Mouse (Mus musculus): Measurements from ENCODE around the gene C1qa. TPM values are rescaled to one million over a fixed set of nuclear protein-coding genes. Genes with fewer than 3 reads are reported as not detected.

C1qa gene
- polyA plus RNA-seq, 1 experiment from 2014 or later, result 19.6 TPM

GRCm38 (mm10) chr4:136878171-136878570 is 20.4 kb downstream of the C1qa start:
- Histone ChIP-seq H3K27me3 (ENCODE audit: control insufficient read depth, insufficient read depth, low read length) (no peaks in the 10 kb centered on the region), H3K4me2 (ENCODE audit: low read depth, low read length) (no peak overlapping the region), H3K9ac (replicated peaks; ENCODE audit: low read depth, low read length) (no peak overlapping the region), H3K36me3 (ENCODE audit: control insufficient read depth, insufficient read depth, low read length) (no peaks in the 10 kb centered on the region), H3K4me1 (ENCODE audit: control insufficient read depth, insufficient read depth, low read length) (no peaks in the 10 kb centered on the region), H3K27ac (ENCODE audit: low read depth, low read length) (no peak overlapping the region), H3K9me3 (ENCODE audit: control insufficient read depth, low read length) (no peaks in the 10 kb centered on the region), H3K4me3 (ENCODE audit: low read depth, low read length) (no peak overlapping the region)
- WGBS, result 54% methylated on average over 8 of the region's 8 CpGs
- no peak for ATAC-seq (ENCODE audit: low read depth)

DNA sequence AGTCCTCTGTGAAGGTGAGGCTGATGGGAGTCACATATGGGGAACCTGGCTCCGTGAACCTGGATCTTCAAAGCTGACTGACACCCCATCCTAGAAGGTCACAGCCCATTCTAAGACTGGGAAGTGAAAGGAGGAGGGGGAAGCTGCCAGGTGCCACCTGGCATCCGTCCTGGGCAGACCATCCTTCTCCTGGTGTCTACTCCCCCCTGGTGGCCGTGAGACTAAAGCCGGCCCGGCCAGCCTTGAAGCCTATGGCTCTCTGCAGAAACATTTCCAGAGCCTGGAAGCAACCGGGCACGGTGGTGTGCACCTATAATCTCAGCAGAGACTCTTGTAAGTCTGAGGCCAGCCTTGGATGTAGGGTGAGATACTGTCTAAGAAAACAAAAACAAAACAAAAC is 21.6 kb downstream of the C1qa start:
- H3K4me1 ChIP-seq (ENCODE audit: control insufficient read depth, insufficient read depth, low read length), result no peaks in the 10 kb centered on the region
- H3K4me2 ChIP-seq (ENCODE audit: low read depth, low read length), result no peak overlapping the region
- H3K9ac ChIP-seq (replicated peaks; ENCODE audit: low read depth, low read length), result no peak overlapping the region
- no peaks in the 10 kb centered on the region for H3K27me3 ChIP-seq (ENCODE audit: control insufficient read depth, insufficient read depth, low read length)
- H3K4me3 ChIP-seq (ENCODE audit: low read depth, low read length), result no peak overlapping the region
- no peaks in the 10 kb centered on the region for H3K36me3 ChIP-seq (ENCODE audit: control insufficient read depth, insufficient read depth, low read length)
- no peak; the same call in 1 of the 2 replicates for ATAC-seq (ENCODE audit: low read depth)
- H3K27ac ChIP-seq (ENCODE audit: low read depth, low read length), result no peak overlapping the region
- H3K9me3 ChIP-seq (ENCODE audit: control insufficient read depth, low read length), result no peaks in the 10 kb centered on the region
- 25% methylated on average over 7 of the region's 7 CpGs for WGBS

GRCm38 (mm10) chr4:136875012-136875411 is 23.6 kb downstream of the C1qa start:
- Histone ChIP-seq H3K27ac (ENCODE audit: low read depth, low read length) (no peak overlapping the region), H3K9me3 (ENCODE audit: control insufficient read depth, low read length) (no peaks in the 10 kb centered on the region), H3K27me3 (ENCODE audit: control insufficient read depth, insufficient read depth, low read length) (no peaks in the 10 kb centered on the region), H3K4me1 (ENCODE audit: control insufficient read depth, insufficient read depth, low read length) (no peaks in the 10 kb centered on the region), H3K9ac (replicated peaks; ENCODE audit: low read depth, low read length) (no peak overlapping the region), H3K4me3 (ENCODE audit: low read depth, low read length) (no peak overlapping the region), H3K36me3 (ENCODE audit: control insufficient read depth, insufficient read depth, low read length) (no peaks in the 10 kb centered on the region), H3K4me2 (ENCODE audit: low read depth, low read length) (no peak overlapping the region)
- 87% methylated on average over 14 of the region's 14 CpGs for WGBS
- no peak for ATAC-seq (ENCODE audit: low read depth)

DNA sequence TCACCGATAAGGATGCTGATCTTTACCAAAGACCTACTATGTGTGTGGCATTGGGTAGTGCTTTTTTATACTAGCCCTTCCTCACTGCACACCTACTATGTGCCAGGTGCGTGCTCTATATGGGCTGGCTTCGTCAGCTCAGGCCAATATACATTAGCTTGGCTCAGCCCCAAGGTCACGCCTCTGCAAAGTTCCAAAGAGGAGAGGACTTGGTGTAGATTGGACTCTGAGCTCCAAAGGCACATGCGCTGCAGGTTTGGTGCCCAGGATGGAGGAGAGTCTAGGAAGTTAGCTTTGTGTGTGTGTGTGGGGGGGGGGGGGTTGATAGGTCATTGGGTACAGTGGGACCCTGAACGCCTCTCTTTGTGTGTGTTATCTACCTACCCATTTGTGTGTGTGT is 30.2 kb downstream of the C1qa start:
- Histone ChIP-seq H3K4me3 (ENCODE audit: low read depth, low read length) (no peak overlapping the region), H3K9me3 (ENCODE audit: control insufficient read depth, low read length) (no peaks in the 10 kb centered on the region), H3K36me3 (ENCODE audit: control insufficient read depth, insufficient read depth, low read length) (no peaks in the 10 kb centered on the region), H3K9ac (replicated peaks; ENCODE audit: low read depth, low read length) (no peak overlapping the region), H3K27ac (ENCODE audit: low read depth, low read length) (no peak overlapping the region; the same call in 1 of the 2 replicates), H3K4me2 (ENCODE audit: low read depth, low read length) (no peak overlapping the region), H3K4me1 (ENCODE audit: control insufficient read depth, insufficient read depth, low read length) (peaks cover 10% of the 10 kb centered on the region; the same call in 1 of the 2 replicates), H3K27me3 (ENCODE audit: control insufficient read depth, insufficient read depth, low read length) (no peaks in the 10 kb centered on the region)
- ATAC-seq (ENCODE audit: low read depth), result no peak
- WGBS, result 77% methylated on average over 6 of the region's 6 CpGs

DNA sequence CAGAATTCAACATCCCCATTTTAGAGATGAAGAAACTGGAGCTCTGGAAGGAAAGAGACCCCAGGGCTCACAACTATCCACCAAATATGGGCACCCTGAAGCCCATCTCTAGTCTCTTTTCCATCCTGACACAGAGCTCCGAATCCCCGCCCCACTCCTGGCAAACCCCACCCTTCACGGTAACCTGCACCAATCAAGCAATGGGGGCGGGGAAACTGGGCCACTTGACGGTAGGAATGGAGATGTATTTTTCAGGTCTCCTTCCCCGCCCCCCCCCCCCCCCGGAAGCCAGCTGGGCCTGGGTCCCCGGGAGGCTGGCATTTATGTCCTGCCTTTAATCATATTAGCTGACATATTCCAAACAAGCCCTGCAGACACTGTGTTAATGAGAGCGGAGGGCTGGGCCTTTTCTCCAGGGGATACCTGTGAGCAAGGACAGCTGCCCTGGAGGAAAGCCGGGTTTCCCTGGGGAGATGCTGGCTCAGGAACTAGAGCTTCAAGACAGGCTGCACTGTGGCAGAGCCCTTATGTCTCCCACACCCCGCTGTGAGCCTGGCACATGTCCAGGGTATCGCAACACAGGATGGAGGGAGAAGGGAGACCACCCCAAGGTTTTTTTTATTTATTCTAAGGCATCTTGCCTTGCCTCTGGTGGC is 30.8 kb downstream of the C1qa start:
- ATAC-seq (ENCODE audit: low read depth), result peak; percentile 31; the same call in 1 of the 2 replicates
- Histone ChIP-seq H3K4me2 (ENCODE audit: low read depth, low read length) (no peak overlapping the region), H3K36me3 (ENCODE audit: control insufficient read depth, insufficient read depth, low read length) (no peaks in the 10 kb centered on the region), H3K9me3 (ENCODE audit: control insufficient read depth, low read length) (no peaks in the 10 kb centered on the region), H3K27ac (ENCODE audit: low read depth, low read length) (no peak overlapping the region; the same call in 1 of the 2 replicates), H3K4me3 (ENCODE audit: low read depth, low read length) (no peak overlapping the region), H3K4me1 (ENCODE audit: control insufficient read depth, insufficient read depth, low read length) (peaks cover 10% of the 10 kb centered on the region; the same call in 1 of the 2 replicates), H3K9ac (replicated peaks; ENCODE audit: low read depth, low read length) (no peak overlapping the region), H3K27me3 (ENCODE audit: control insufficient read depth, insufficient read depth, low read length) (no peaks in the 10 kb centered on the region)
- WGBS, result 12% methylated on average over 11 of the region's 12 CpGs

GRCm38 (mm10) chr4:136865531-136865930 is 33.1 kb downstream of the C1qa start:
- H3K9ac ChIP-seq (replicated peaks; ENCODE audit: low read depth, low read length), result no peak overlapping the region

DNA sequence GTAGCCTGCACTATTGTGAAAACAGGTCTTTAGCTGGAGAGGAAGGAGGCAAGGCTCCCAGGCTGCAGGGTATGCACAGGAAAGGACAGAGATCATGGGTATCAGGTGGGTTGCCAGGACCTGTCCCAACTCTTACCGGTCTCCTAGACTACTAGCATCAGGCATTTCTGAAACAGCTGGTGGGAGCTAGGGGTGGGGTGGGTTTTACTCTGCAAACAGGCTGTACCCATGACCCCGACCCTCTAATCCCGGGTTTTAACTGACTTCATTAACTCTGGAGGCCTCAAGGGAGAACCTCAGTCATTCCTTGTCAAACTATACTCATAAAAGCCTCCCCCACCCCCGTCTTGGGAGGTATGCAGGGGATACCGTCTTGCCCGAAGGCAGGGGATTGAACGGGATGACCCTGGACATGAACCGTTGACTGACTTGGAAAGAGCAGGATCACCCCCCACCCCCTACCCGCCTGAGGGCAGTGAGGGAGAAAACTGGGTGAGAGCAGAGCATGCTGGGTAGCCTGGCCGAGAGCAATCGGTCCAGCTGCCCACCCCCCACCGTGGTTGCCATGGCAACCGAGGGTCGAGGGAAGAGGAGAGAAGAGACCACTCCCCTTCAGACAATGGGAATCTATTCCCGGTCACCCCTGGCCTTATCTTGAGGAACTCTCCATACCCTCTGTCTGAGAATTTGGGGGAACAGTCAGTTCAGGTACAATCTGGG is 33.7 kb downstream of the C1qa start:
- Histone ChIP-seq H3K27me3 (ENCODE audit: control insufficient read depth, insufficient read depth, low read length) (no peaks in the 10 kb centered on the region), H3K36me3 (ENCODE audit: control insufficient read depth, insufficient read depth, low read length) (no peaks in the 10 kb centered on the region), H3K4me3 (ENCODE audit: low read depth, low read length) (no peak overlapping the region), H3K27ac (ENCODE audit: low read depth, low read length) (peak overlapping the region; percentile 70), H3K4me1 (ENCODE audit: control insufficient read depth, insufficient read depth, low read length) (peaks cover 17% of the 10 kb centered on the region; the same call in 1 of the 2 replicates), H3K4me2 (ENCODE audit: low read depth, low read length) (peak overlapping the region; percentile 25; the same call in 1 of the 2 replicates), H3K9ac (replicated peaks; ENCODE audit: low read depth, low read length) (no peak overlapping the region), H3K9me3 (ENCODE audit: control insufficient read depth, low read length) (no peaks in the 10 kb centered on the region)
- WGBS, result 4% methylated on average over 15 of the region's 15 CpGs
- ATAC-seq (ENCODE audit: low read depth), result peak; percentile 52; the same call in 1 of the 2 replicates

More at GRCm38 (mm10) chr4:136865531-136865930, 33.1 kb downstream of the C1qa start:
- H3K4me1 ChIP-seq (ENCODE audit: control insufficient read depth, insufficient read depth, low read length), result peaks cover 17% of the 10 kb centered on the region; the same call in 1 of the 2 replicates
- 0 out of 2 replicates have a peak, but pooled peaks have one; percentile 10 for ATAC-seq (ENCODE audit: low read depth)
- H3K9me3 ChIP-seq (ENCODE audit: control insufficient read depth, low read length), result no peaks in the 10 kb centered on the region
- no peak overlapping the region for H3K4me3 ChIP-seq (ENCODE audit: low read depth, low read length)
- WGBS, result 34% methylated on average over 5 of the region's 5 CpGs
- no peaks in the 10 kb centered on the region for H3K27me3 ChIP-seq (ENCODE audit: control insufficient read depth, insufficient read depth, low read length)
- peak overlapping the region; percentile 25; the same call in 1 of the 2 replicates for H3K4me2 ChIP-seq (ENCODE audit: low read depth, low read length)
- H3K27ac ChIP-seq (ENCODE audit: low read depth, low read length), result peak overlapping the region; percentile 70
- H3K36me3 ChIP-seq (ENCODE audit: control insufficient read depth, insufficient read depth, low read length), result no peaks in the 10 kb centered on the region

- Histone ChIP-seq H3K4me3 (ENCODE audit: low read depth, low read length) (no peak overlapping the region), H3K27me3 (ENCODE audit: control insufficient read depth, insufficient read depth, low read length) (no peaks in the 10 kb centered on the region), H3K9ac (replicated peaks; ENCODE audit: low read depth, low read length) (no peak overlapping the region), H3K4me2 (ENCODE audit: low read depth, low read length) (no peak overlapping the region), H3K27ac (ENCODE audit: low read depth, low read length) (no peak overlapping the region), H3K9me3 (ENCODE audit: control insufficient read depth, low read length) (no peaks in the 10 kb centered on the region), H3K36me3 (ENCODE audit: control insufficient read depth, insufficient read depth, low read length) (no peaks in the 10 kb centered on the region), H3K4me1 (ENCODE audit: control insufficient read depth, insufficient read depth, low read length) (peaks cover 17% of the 10 kb centered on the region; the same call in 1 of the 2 replicates)
- no peak for ATAC-seq (ENCODE audit: low read depth)
- 48% methylated on average over 9 of the region's 9 CpGs for WGBS
These were observed 35.1 kb downstream of the C1qa start for GRCm38 (mm10) chr4:136863517-136863916.

DNA sequence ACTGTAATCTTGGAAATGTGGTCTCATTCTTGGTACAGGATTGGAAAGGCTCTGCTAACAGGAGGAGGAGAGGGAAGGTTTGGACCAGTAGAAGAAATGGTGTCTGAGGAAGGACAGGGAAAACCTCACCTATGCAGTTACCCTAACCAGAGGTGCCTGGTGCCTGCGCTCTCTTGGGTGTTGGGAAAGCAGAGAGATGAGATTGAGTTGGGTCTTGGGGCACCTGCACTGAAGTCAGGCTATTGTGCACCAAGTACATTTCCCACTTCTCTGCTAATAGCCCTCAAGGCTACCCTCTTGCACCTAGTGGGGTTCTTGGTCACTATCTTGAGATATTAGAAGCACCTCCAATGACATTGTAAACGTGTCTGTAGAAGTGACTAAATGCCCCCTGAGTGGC is 36.2 kb downstream of the C1qa start:
- peak overlapping the region; percentile 52; the same call in 1 of the 2 replicates for H3K27ac ChIP-seq (ENCODE audit: low read depth, low read length)
- WGBS, result 77% methylated on average over 2 of the region's 2 CpGs
- no peaks in the 10 kb centered on the region for H3K36me3 ChIP-seq (ENCODE audit: control insufficient read depth, insufficient read depth, low read length)
- H3K4me2 ChIP-seq (ENCODE audit: low read depth, low read length), result no peak overlapping the region
- no peaks in the 10 kb centered on the region for H3K9me3 ChIP-seq (ENCODE audit: control insufficient read depth, low read length)
- no peak overlapping the region for H3K4me3 ChIP-seq (ENCODE audit: low read depth, low read length)
- H3K4me1 ChIP-seq (ENCODE audit: control insufficient read depth, insufficient read depth, low read length), result peaks cover 17% of the 10 kb centered on the region; the same call in 1 of the 2 replicates
- no peaks in the 10 kb centered on the region for H3K27me3 ChIP-seq (ENCODE audit: control insufficient read depth, insufficient read depth, low read length)
- no peak for ATAC-seq (ENCODE audit: low read depth)
- no peak overlapping the region for H3K9ac ChIP-seq (replicated peaks; ENCODE audit: low read depth, low read length)
